Mouse (Mus musculus) MEL (cell line): ENCODE measurements at regions not wholly inside any gene's neighbourhood (a gene's known extent, or its start where the extent isn't known, plus 50 kb on each side); places are given as distances from the start of the nearest gene placed in this dataset.

ENCODE experiments used
- DNase-seq: peaks from one replicate; pipeline ENCODE4 v3.0.0; 2011; ENCODE audit warnings: low read depth, low spot score
- H3K27ac ChIP-seq: 2 replicates; pipeline ENCODE4 v1.5.1; 2012; ENCODE audit warnings: low read depth, mild to moderate bottlenecking, control low read depth, low read length, moderate library complexity; ENCODE audit not compliant: control insufficient read depth
- H3K27me3 ChIP-seq, 2 experiments: fragments of 150-350 bp in 1 of 2; sonication (generic) in 1 of 2; 2 replicates each; pipeline ENCODE4 v1.6.1; 2012; ENCODE audit warnings: low read length in 2 of 2, mild to moderate bottlenecking in 2 of 2, improper control_type of control experiment in 1 of 2, moderate library complexity in 1 of 2; ENCODE audit not compliant: insufficient read depth in 2 of 2, control insufficient read depth in 1 of 2
- H3K36me3 ChIP-seq, 2 experiments: 2 replicates each; pipeline ENCODE4 v1.6.1; 2012 to 2014; ENCODE audit warnings: low read length in 2 of 2, improper control_type of control experiment in 1 of 2, inconsistent platforms in 1 of 2, mild to moderate bottlenecking in 1 of 2; ENCODE audit not compliant: insufficient read depth in 2 of 2, control insufficient read depth in 1 of 2
- H3K4me1 ChIP-seq, 2 experiments: fragments of 150-350 bp in 1 of 2; sonication (generic) in 1 of 2; 2 replicates each; pipeline ENCODE4 v1.6.1; 2012; ENCODE audit warnings: low read length in 2 of 2, improper control_type of control experiment in 1 of 2, mild to moderate bottlenecking in 1 of 2; ENCODE audit not compliant: insufficient read depth in 2 of 2, control insufficient read depth in 1 of 2
- H3K4me3 ChIP-seq, 2 experiments: fragments of 150-350 bp in 1 of 2; sonication (generic) in 1 of 2; 2 replicates each; pipeline ENCODE4 v1.5.1; 2012; ENCODE audit warnings: low read depth in 2 of 2, low read length in 2 of 2, mild to moderate bottlenecking in 2 of 2, moderate library complexity in 2 of 2, control low read depth in 1 of 2, improper control_type of control experiment in 1 of 2; ENCODE audit not compliant: control insufficient read depth in 1 of 2, insufficient read depth in 1 of 2
- H3K79me2 ChIP-seq: 2 replicates; pipeline ENCODE4 v1.6.1; 2012; ENCODE audit warnings: mild to moderate bottlenecking, low read length, moderate library complexity; ENCODE audit not compliant: control insufficient read depth, poor library complexity, insufficient read depth
- H3K9ac ChIP-seq: 2 replicates; pipeline ENCODE4 v1.6.1; 2012; ENCODE audit warnings: low read depth, mild to moderate bottlenecking, control low read depth, low read length, moderate library complexity; ENCODE audit not compliant: control insufficient read depth, poor library complexity, severe bottlenecking
- H3K9me3 ChIP-seq: fragments of 150-350 bp; sonication (generic); replicated peaks from 2 replicates; pipeline ENCODE4 v1.6.1; 2012; ENCODE audit warnings: mild to moderate bottlenecking, low read length, improper control_type of control experiment, moderate library complexity; ENCODE audit not compliant: insufficient read depth
- CHD1 ChIP-seq: IDR thresholded peaks from 2 replicates; pipeline ENCODE4 v1.6.1; 2012; ENCODE audit warnings: low read depth, mild to moderate bottlenecking, inconsistent platforms, low read length, improper control_type of control experiment
- CHD2 ChIP-seq: IDR thresholded peaks from 2 replicates; pipeline ENCODE4 v1.6.1; 2011; ENCODE audit warnings: low read length, improper control_type of control experiment
- E2F4 ChIP-seq: IDR thresholded peaks from 2 replicates; pipeline ENCODE4 v1.6.1; 2011; ENCODE audit warnings: low read depth, low read length, improper control_type of control experiment, borderline replicate concordance
- ELF1 ChIP-seq: IDR thresholded peaks from 2 replicates; pipeline ENCODE4 v1.6.1; 2014; ENCODE audit warnings: low read depth, mild to moderate bottlenecking, inconsistent platforms, low read length, improper control_type of control experiment, moderate library complexity
- ETS1 ChIP-seq: IDR thresholded peaks from 2 replicates; pipeline ENCODE4 v1.6.1; 2012; ENCODE audit warnings: low read depth, mild to moderate bottlenecking, inconsistent platforms, low read length, improper control_type of control experiment, moderate library complexity
- GABPA ChIP-seq: IDR thresholded peaks from 2 replicates; pipeline ENCODE4 v1.6.1; 2012; ENCODE audit warnings: low read depth, mild to moderate bottlenecking, inconsistent platforms, low read length, improper control_type of control experiment, moderate library complexity
- GATA1 ChIP-seq: IDR thresholded peaks from 2 replicates; pipeline ENCODE4 v1.6.1; 2011; ENCODE audit warnings: low read depth, low read length, improper control_type of control experiment
- JUND ChIP-seq: IDR thresholded peaks from 2 replicates; pipeline ENCODE4 v1.6.1; 2011; ENCODE audit warnings: low read depth, mild to moderate bottlenecking, improper control_type of control experiment, low read length
- MAX ChIP-seq: IDR thresholded peaks from 2 replicates; pipeline ENCODE4 v1.6.1; 2011; ENCODE audit warnings: low read length, improper control_type of control experiment
- MEF2A ChIP-seq: IDR thresholded peaks from 2 replicates; pipeline ENCODE4 v1.6.1; 2014; ENCODE audit warnings: low read depth, mild to moderate bottlenecking, inconsistent platforms, low read length, improper control_type of control experiment; ENCODE audit not compliant: poor library complexity, insufficient replicate concordance, severe bottlenecking; ENCODE audit errors: extremely low read depth
- MXI1 ChIP-seq: IDR thresholded peaks from 2 replicates; pipeline ENCODE4 v1.6.1; 2011; ENCODE audit warnings: mild to moderate bottlenecking, low read depth, low read length, improper control_type of control experiment
- MYC ChIP-seq: IDR thresholded peaks from 2 replicates; pipeline ENCODE4 v1.6.1; 2011; ENCODE audit warnings: low read depth, mild to moderate bottlenecking, low read length, improper control_type of control experiment, moderate library complexity
- NELFE ChIP-seq: IDR thresholded peaks from 2 replicates; pipeline ENCODE4 v1.6.1; 2011; ENCODE audit warnings: low read depth, low read length, improper control_type of control experiment
- POLR2A ChIP-seq, 2 experiments: IDR thresholded peaks; 2 replicates each; pipeline ENCODE4 v1.6.1; 2011 to 2012; ENCODE audit warnings: low read length in 2 of 2, mild to moderate bottlenecking in 2 of 2, control low read depth in 1 of 2, improper control_type of control experiment in 1 of 2, low read depth in 1 of 2, moderate library complexity in 1 of 2; ENCODE audit not compliant: control insufficient read depth in 1 of 2, insufficient read depth in 1 of 2, poor library complexity in 1 of 2
- POLR2AphosphoS5 ChIP-seq: IDR thresholded peaks from 2 replicates; pipeline ENCODE4 v1.6.1; 2012; ENCODE audit warnings: low read depth, borderline replicate concordance, mild to moderate bottlenecking, inconsistent platforms, low read length, moderate library complexity, mixed read lengths
- SMC3 ChIP-seq: IDR thresholded peaks from 2 replicates; pipeline ENCODE4 v1.6.1; 2011; ENCODE audit warnings: low read depth, low read length, improper control_type of control experiment
- TAL1 ChIP-seq: IDR thresholded peaks from 2 replicates; pipeline ENCODE4 v1.6.1; 2012; ENCODE audit warnings: mild to moderate bottlenecking, inconsistent platforms, low read length, moderate library complexity, mixed read lengths
- TBP ChIP-seq: IDR thresholded peaks from 2 replicates; pipeline ENCODE4 v1.8.0; 2011; ENCODE audit warnings: low read depth, low read length, improper control_type of control experiment
- TCF12 ChIP-seq: IDR thresholded peaks from 2 replicates; pipeline ENCODE4 v1.6.1; 2014; ENCODE audit warnings: low read depth, mild to moderate bottlenecking, inconsistent platforms, low read length, improper control_type of control experiment, moderate library complexity
- ZMIZ1 ChIP-seq: IDR thresholded peaks from 2 replicates; pipeline ENCODE4 v1.6.1; 2012; ENCODE audit warnings: low read depth, mild to moderate bottlenecking, inconsistent platforms, low read length, improper control_type of control experiment, moderate library complexity
- ZNF384 ChIP-seq: IDR thresholded peaks from 2 replicates; pipeline ENCODE4 v1.6.1; 2012; ENCODE audit warnings: low read depth, mild to moderate bottlenecking, inconsistent platforms, low read length, improper control_type of control experiment

DNA sequence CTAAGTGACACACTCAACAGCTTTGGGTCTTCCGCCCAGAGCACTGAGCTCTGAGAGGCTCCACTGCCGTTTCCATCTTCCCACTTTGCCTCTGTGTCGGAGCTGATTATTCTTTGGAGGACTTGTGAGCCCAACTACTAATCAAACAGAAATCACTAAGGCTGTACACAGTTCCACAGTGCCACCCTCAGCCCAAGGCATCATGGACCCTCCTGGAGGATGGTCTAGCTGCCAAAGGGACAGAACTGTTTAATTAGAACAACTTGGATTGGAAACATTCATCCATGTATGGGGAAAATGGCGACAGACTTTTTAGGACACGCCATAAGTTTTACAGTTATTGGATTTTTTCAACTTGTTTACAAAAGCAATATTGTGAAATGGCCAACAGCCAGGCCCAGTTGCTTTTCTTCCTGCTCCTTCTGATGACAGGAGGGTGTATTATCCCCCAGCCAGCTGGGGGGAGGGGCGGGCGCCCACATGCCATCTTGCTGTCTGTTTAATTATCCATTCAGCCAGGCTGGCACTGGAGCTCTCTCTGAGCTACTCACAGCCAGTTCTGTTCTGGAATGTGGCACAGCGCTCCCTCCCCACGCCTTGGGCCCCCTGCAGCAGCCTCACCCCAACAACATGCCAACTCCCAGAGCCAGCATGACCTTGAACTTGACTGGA, 98.4 kb upstream of the Smad3 start:
- no peak for DNase-seq
- Histone ChIP-seq H3K4me3 (no peak overlapping the region), H3K27ac (no peak overlapping the region), H3K9me3 (no peaks in the 10 kb centered on the region), H3K9ac (no peak overlapping the region)
- TF ChIP-seq MYC (no peak), ZMIZ1 (no peak), CHD1 (no peak), GABPA (no peak), SMC3 (no peak), ZNF384 (no peak), ELF1 (no peak), JUND (no peak), ETS1 (no peak), NELFE (no peak), E2F4 (no peak), GATA1 (no peak), MEF2A (no peak), POLR2A (IDR thresholded peaks at IDR 0.05; ENCODE audit: control insufficient read depth in 1 of 2, insufficient read depth in 1 of 2, low read depth in 1 of 2, low read length in 2 of 2, poor library complexity in 1 of 2) (no peak), TCF12 (no peak), MAX (no peak), CHD2 (no peak)
- TF ChIP-seq, all 39 proteins: peak for 0
- peaks cover 0 to 5% of the 10 kb centered on the region in 2 experiments; a peak in 1 of 4 replicates for H3K27me3 ChIP-seq
- H3K79me2 ChIP-seq = no peaks in the 10 kb centered on the region
- no peaks in the 10 kb centered on the region for H3K4me1 ChIP-seq
- H3K36me3 ChIP-seq = no peaks in the 10 kb centered on the region

- H3K36me3 ChIP-seq = no peaks in the 10 kb centered on the region
- H3K9ac ChIP-seq = no peak overlapping the region
- no peaks in the 10 kb centered on the region for H3K9me3 ChIP-seq
- DNase-seq = no peak
- no peaks in the 10 kb centered on the region for H3K4me1 ChIP-seq
- H3K27me3 ChIP-seq = 0 out of 4 replicates have a peak, but pooled peaks cover 0 to 2% of the 10 kb centered on the region in 2 experiments
- no peak overlapping the region for H3K27ac ChIP-seq
- TF ChIP-seq TAL1 (no peak), MXI1 (no peak), JUND (no peak), GABPA (no peak), GATA1 (no peak), POLR2AphosphoS5 (no peak), TBP (no peak), NELFE (no peak), CHD2 (no peak)
- no peak overlapping the region for H3K4me3 ChIP-seq
- no peaks in the 10 kb centered on the region for H3K79me2 ChIP-seq
Measured at GRCm38 (mm10) chr9:63851809-63852208, 94.0 kb upstream of the Smad3 start.
